Mouse (Mus musculus): ENCODE results near the gene Clip1. TPM values are rescaled to one million over a fixed set of nuclear protein-coding genes. Genes with fewer than 3 reads are reported as not detected.
A peak's percentile ranks its signal among the peaks of the same experiment; 100 is the strongest.

Gene Clip1
- total and polyA plus RNA-seq, 3 experiments = 13.3 to 23.0 TPM; not detected in 1

GRCm38 (mm10) chr5:123654937-123655336, 29.5 kb downstream of the Clip1 start:
- no peaks in the 10 kb centered on the region for H3K27me3 ChIP-seq (ENCODE audit: control insufficient read depth in 1 of 2, insufficient read depth in 2 of 2, low read length in 2 of 2)
- peak; percentile 40 for DNase-seq (ENCODE audit: low read depth, low spot score)
- TF ChIP-seq ELF1 (IDR thresholded peaks at IDR 0.05; ENCODE audit: low read depth, low read length) (no peak), EP300 (IDR thresholded peaks at IDR 0.05; ENCODE audit: low read depth in 1 of 2, low read length in 2 of 2) (no peak), NRF1 (IDR thresholded peaks at IDR 0.05; ENCODE audit: insufficient read depth, low read depth, low read length, poor library complexity, severe bottlenecking) (no peak), JUND (IDR thresholded peaks at IDR 0.05; ENCODE audit: low read depth, low read length) (no peak), ETS1 (IDR thresholded peaks at IDR 0.05; ENCODE audit: low read depth, low read length) (no peak), GATA1 (IDR thresholded peaks at IDR 0.05; ENCODE audit: low read depth, low read length) (no peak), E2F4 (IDR thresholded peaks at IDR 0.05; ENCODE audit: borderline replicate concordance, low read depth, low read length) (no peak), SIN3A (IDR thresholded peaks at IDR 0.05; ENCODE audit: low read length) (no peak), HCFC1 (IDR thresholded peaks at IDR 0.05; ENCODE audit: low read depth, low read length) (no peak), TCF12 (IDR thresholded peaks at IDR 0.05; ENCODE audit: low read depth, low read length) (no peak), MAFK (IDR thresholded peaks at IDR 0.05; ENCODE audit: borderline replicate concordance, low read depth, low read length) (no peak), POLR2A (IDR thresholded peaks at IDR 0.05; ENCODE audit: control insufficient read depth in 1 of 2, insufficient read depth in 1 of 2, low read depth in 1 of 2, low read length in 2 of 2, poor library complexity in 1 of 2) (no peak)
- no peaks in the 10 kb centered on the region for H3K9me3 ChIP-seq (replicated peaks; ENCODE audit: insufficient read depth, low read length)
- H3K4me1 ChIP-seq (ENCODE audit: control insufficient read depth in 1 of 2, insufficient read depth in 2 of 2, low read length in 2 of 2) = no peaks in the 10 kb centered on the region
- H3K4me3 ChIP-seq (ENCODE audit: control insufficient read depth in 1 of 2, insufficient read depth in 1 of 2, low read depth in 2 of 2, low read length in 2 of 2) = no peak overlapping the region
- no peaks in the 10 kb centered on the region for H3K79me2 ChIP-seq (ENCODE audit: control insufficient read depth, insufficient read depth, low read length, poor library complexity)
- H3K36me3 ChIP-seq (ENCODE audit: control insufficient read depth in 1 of 2, insufficient read depth in 2 of 2, low read length in 2 of 2) = peaks cover 0 to 1% of the 10 kb centered on the region in 2 experiments; a peak in 2 of 4 replicates
- no peak overlapping the region for H3K9ac ChIP-seq (ENCODE audit: control insufficient read depth, low read depth, low read length, poor library complexity, severe bottlenecking)
- H3K27ac ChIP-seq (ENCODE audit: control insufficient read depth, low read depth, low read length) = no peak overlapping the region

GRCm38 (mm10) chr5:123653287-123653801, 31.1 kb downstream of the Clip1 start:
- H3K36me3 ChIP-seq (ENCODE audit: control insufficient read depth in 1 of 2, insufficient read depth in 2 of 2, low read length in 2 of 2) = peaks cover 0 to 1% of the 10 kb centered on the region in 2 experiments; a peak in 2 of 4 replicates
- no peak overlapping the region for H3K4me3 ChIP-seq (ENCODE audit: control insufficient read depth in 1 of 2, insufficient read depth in 1 of 2, low read depth in 2 of 2, low read length in 2 of 2)
- H3K9me3 ChIP-seq (replicated peaks; ENCODE audit: insufficient read depth, low read length) = no peaks in the 10 kb centered on the region
- no peaks in the 10 kb centered on the region for H3K79me2 ChIP-seq (ENCODE audit: control insufficient read depth, insufficient read depth, low read length, poor library complexity)
- H3K27ac ChIP-seq (ENCODE audit: control insufficient read depth, low read depth, low read length) = no peak overlapping the region
- H3K9ac ChIP-seq (ENCODE audit: control insufficient read depth, low read depth, low read length, poor library complexity, severe bottlenecking) = no peak overlapping the region
- no peaks in the 10 kb centered on the region for H3K4me1 ChIP-seq (ENCODE audit: control insufficient read depth in 1 of 2, insufficient read depth in 2 of 2, low read length in 2 of 2)
- TF ChIP-seq TCF12 (IDR thresholded peaks at IDR 0.05; ENCODE audit: low read depth, low read length) (no peak), KAT2A (conservative IDR thresholded peaks at IDR 0.05; ENCODE audit: low read depth, low read length) (no peak)
- H3K27me3 ChIP-seq (ENCODE audit: control insufficient read depth in 1 of 2, insufficient read depth in 2 of 2, low read length in 2 of 2) = no peaks in the 10 kb centered on the region
- no peak for DNase-seq (ENCODE audit: low read depth, low spot score)

GRCm38 (mm10) chr5:123650825-123651224, 33.6 kb downstream of the Clip1 start:
- DNase-seq (ENCODE audit: low read depth, low spot score) = no peak
- Histone ChIP-seq H3K4me1 (ENCODE audit: control insufficient read depth in 1 of 2, insufficient read depth in 2 of 2, low read length in 2 of 2) (no peaks in the 10 kb centered on the region), H3K27me3 (ENCODE audit: control insufficient read depth in 1 of 2, insufficient read depth in 2 of 2, low read length in 2 of 2) (no peaks in the 10 kb centered on the region), H3K9me3 (replicated peaks; ENCODE audit: insufficient read depth, low read length) (no peaks in the 10 kb centered on the region), H3K4me3 (ENCODE audit: control insufficient read depth in 1 of 2, insufficient read depth in 1 of 2, low read depth in 2 of 2, low read length in 2 of 2) (no peak overlapping the region), H3K36me3 (ENCODE audit: control insufficient read depth in 1 of 2, insufficient read depth in 2 of 2, low read length in 2 of 2) (peaks cover 0 to 1% of the 10 kb centered on the region in 2 experiments; a peak in 2 of 4 replicates), H3K27ac (ENCODE audit: control insufficient read depth, low read depth, low read length) (no peak overlapping the region), H3K79me2 (ENCODE audit: control insufficient read depth, insufficient read depth, low read length, poor library complexity) (no peaks in the 10 kb centered on the region), H3K9ac (ENCODE audit: control insufficient read depth, low read depth, low read length, poor library complexity, severe bottlenecking) (no peak overlapping the region)
- TF ChIP-seq ELF1 (IDR thresholded peaks at IDR 0.05; ENCODE audit: low read depth, low read length) (no peak), TAL1 (IDR thresholded peaks at IDR 0.05; ENCODE audit: low read length) (no peak), MYC (IDR thresholded peaks at IDR 0.05; ENCODE audit: low read depth, low read length) (no peak), MYB (IDR thresholded peaks at IDR 0.05; ENCODE audit: low read depth, low read length) (no peak), KAT2A (conservative IDR thresholded peaks at IDR 0.05; ENCODE audit: low read depth, low read length) (no peak), MAFK (IDR thresholded peaks at IDR 0.05; ENCODE audit: borderline replicate concordance, low read depth, low read length) (no peak), NRF1 (IDR thresholded peaks at IDR 0.05; ENCODE audit: insufficient read depth, low read depth, low read length, poor library complexity, severe bottlenecking) (no peak), TBP (IDR thresholded peaks at IDR 0.05; ENCODE audit: low read depth, low read length) (no peak), UBTF (IDR thresholded peaks at IDR 0.05; ENCODE audit: borderline replicate concordance, insufficient read depth, low read depth, low read length) (no peak), GABPA (IDR thresholded peaks at IDR 0.05; ENCODE audit: low read depth, low read length) (no peak), BHLHE40 (IDR thresholded peaks at IDR 0.05; ENCODE audit: borderline replicate concordance, low read depth, low read length) (no peak), NELFE (IDR thresholded peaks at IDR 0.05; ENCODE audit: low read depth, low read length) (no peak), USF1 (IDR thresholded peaks at IDR 0.05; ENCODE audit: low read depth, low read length) (no peak)

All from MEL (cell line).